Mouse (Mus musculus) brown adipose tissue, adult 24 weeks (tissue): ENCODE results near the gene P2rx3. TPM values are rescaled to one million over a fixed set of nuclear protein-coding genes. Genes with fewer than 3 reads are reported as not detected.

Experiments
- H3K27ac ChIP-seq: fragments of 200-500 bp; replicated peaks from 2 replicates; pipeline ENCODE4 v1.5.1; 2012; ENCODE audit warnings: low read depth, mild to moderate bottlenecking, low read length
- H3K4me1 ChIP-seq: fragments of 200-500 bp; 2 replicates; pipeline ENCODE4 v1.6.1; 2012; ENCODE audit warnings: low read length, mixed read lengths; ENCODE audit not compliant: control insufficient read depth, insufficient read depth, insufficient read length
- H3K4me3 ChIP-seq: fragments of 200-500 bp; 2 replicates; pipeline ENCODE4 v1.5.1; 2012; ENCODE audit warnings: low read depth, mild to moderate bottlenecking, low read length, moderate library complexity; ENCODE audit not compliant: insufficient read depth
- polyA plus RNA-seq: library from polyadenylated mRNA; stranded (reverse); fragments of >200 nt; gene quantifications from 2 replicates; pipeline ENCODE4 v1.2.4, GENCODE M21; 2012; ENCODE audit not compliant: missing spikeins, insufficient read depth, insufficient read length

The P2rx3 gene
- polyA plus RNA-seq, 1 experiment: 2.6 TPM

DNA sequence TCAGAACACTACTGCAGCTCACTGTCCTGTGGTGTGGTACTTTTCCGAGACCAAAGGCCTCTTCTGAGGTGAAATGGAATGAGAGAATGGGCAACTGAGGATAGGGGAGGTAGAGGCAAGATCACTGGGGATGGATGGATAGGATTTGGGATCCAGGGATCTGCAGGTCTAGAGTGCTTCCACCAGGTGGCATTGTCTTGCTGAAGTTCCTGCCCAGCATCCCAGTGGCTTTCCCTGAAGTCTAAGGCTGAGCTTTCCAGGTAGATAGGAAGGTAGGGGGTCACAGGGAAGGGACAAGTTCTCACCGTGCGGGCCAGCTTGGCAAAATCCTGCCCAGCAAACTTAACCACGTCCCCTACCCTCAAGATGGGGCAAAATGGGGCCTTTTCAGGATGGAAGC lies 15.2 kb downstream of the P2rx3 start:
- H3K27ac ChIP-seq: no peak overlapping the region
- H3K4me3 ChIP-seq: no peak overlapping the region
- H3K4me1 ChIP-seq: no peaks in the 10 kb centered on the region

DNA sequence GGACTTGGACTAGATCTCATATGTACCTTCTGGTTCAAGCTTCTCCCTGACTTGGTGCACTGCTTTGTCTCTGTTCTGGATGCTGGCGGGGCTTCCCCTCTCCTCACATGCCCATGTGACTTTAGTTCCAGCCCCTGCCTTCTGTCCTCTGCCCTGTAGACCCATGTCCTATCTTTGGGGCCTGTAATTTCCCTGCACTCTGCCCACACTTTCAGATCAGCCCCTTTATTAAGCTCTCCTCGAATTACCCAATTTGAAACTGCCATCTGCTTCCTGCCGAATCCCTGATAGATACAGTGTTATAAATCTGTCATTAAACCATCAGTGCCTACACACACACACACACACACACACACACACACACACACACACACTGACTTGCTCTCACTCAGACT lies 22.7 kb downstream of the P2rx3 start:
- Histone ChIP-seq H3K27ac (no peak overlapping the region), H3K4me1 (peaks cover 3% of the 10 kb centered on the region), H3K4me3 (no peak overlapping the region)

DNA sequence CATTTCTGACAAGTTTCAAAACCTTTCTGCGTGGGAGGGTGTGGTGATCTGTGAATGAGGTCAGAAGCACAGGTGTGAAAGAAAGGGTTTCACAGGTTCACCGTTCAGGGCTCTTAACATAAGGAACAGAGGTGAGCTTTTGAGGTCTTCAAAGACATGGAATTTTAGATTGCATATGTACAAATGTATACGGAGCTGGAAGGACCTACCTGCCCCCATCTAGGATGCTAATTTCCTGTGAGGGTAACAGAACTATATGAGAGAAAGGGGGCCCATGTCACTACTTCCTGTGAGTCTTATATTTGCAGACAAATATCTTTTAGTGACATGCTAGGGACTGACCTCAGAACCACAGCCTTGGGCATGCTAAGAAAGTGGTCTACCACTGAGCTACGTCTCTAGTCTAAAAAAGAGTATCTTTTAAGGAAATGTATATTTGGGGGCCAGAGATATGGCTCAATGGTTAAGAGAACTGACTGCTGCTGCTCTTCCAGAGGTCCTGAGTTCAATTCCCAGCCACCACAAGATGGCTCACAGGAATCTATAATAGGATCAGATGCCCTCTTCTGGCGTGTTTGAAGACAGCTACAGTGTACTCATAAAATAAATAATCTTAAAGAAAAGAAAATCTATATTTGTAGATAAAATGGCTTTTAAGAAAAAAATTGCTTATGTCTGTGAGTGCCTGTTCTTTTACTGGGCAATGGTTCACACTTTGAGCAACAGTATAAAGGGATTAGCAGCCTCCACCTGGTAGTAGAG lies 23.3 kb downstream of the P2rx3 start:
- Histone ChIP-seq H3K4me1 (peaks cover 3% of the 10 kb centered on the region), H3K27ac (no peak overlapping the region), H3K4me3 (no peak overlapping the region)

DNA sequence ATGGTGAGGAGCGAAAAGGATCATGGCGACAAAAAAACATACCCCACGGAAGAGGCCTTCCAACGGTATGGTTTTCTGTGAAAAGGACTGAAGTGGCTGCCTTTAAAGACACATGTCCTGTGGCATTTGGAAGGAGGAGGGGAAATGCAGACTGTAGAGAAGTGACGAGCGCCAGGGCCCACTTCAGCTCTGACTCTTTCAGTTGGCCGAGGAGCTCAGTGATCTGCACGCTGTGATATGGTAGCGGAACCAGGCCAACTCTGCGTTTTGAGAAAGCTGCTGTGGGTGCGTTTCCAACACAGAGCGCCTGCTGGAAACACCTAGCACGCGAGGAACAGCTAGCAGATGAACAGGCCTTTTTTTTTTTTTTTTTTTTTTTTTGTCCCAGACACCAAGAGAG lies 24.6 kb downstream of the P2rx3 start:
- Histone ChIP-seq H3K4me3 (no peak overlapping the region), H3K4me1 (peaks cover 3% of the 10 kb centered on the region), H3K27ac (no peak overlapping the region)

GRCm38 (mm10) chr2:85011906-85012604 lies 25.2 kb downstream of the P2rx3 start:
- no peak overlapping the region for H3K27ac ChIP-seq
- H3K4me1 ChIP-seq: peaks cover 3% of the 10 kb centered on the region
- no peak overlapping the region for H3K4me3 ChIP-seq

- peaks cover 3% of the 10 kb centered on the region for H3K4me1 ChIP-seq
- H3K27ac ChIP-seq: no peak overlapping the region
- no peak overlapping the region for H3K4me3 ChIP-seq
These were observed 28.1 kb downstream of the P2rx3 start for GRCm38 (mm10) chr2:85009212-85009611.

GRCm38 (mm10) chr2:85007729-85008128 lies 29.5 kb downstream of the P2rx3 start:
- no peak overlapping the region for H3K4me3 ChIP-seq
- H3K27ac ChIP-seq: no peak overlapping the region
- peaks cover 3% of the 10 kb centered on the region for H3K4me1 ChIP-seq

- Histone ChIP-seq H3K27ac (no peak overlapping the region), H3K4me3 (no peak overlapping the region), H3K4me1 (no peaks in the 10 kb centered on the region)
These were observed 30.7 kb downstream of the P2rx3 start for GRCm38 (mm10) chr2:85006600-85006999.

GRCm38 (mm10) chr2:85004341-85004740 lies 32.9 kb downstream of the P2rx3 start:
- Histone ChIP-seq H3K4me1 (peaks cover 11% of the 10 kb centered on the region; the same call in 1 of the 2 replicates), H3K4me3 (no peak overlapping the region), H3K27ac (no peak overlapping the region)

DNA sequence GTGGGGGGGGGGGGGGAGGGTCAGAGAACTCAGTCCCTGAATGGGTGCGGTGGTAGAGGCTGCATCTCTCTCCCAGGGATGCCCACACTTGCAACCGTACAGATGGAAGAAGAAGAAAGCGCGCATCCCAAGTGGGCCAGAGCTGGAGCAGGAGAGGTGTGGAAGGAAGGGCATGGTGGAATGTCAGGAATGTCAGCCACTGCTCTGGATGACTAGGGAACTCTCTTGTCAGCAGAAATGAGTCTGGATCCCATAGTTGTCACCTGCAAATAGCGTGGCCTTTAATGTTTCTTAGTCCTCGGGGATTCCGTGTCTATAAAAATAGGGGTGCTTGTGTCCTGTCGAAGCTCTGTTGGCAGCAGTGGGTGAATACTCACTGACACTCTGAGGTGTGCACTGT lies 34.7 kb downstream of the P2rx3 start:
- Histone ChIP-seq H3K27ac (no peak overlapping the region), H3K4me3 (no peak overlapping the region), H3K4me1 (peaks cover 17% of the 10 kb centered on the region; the same call in 1 of the 2 replicates)

DNA sequence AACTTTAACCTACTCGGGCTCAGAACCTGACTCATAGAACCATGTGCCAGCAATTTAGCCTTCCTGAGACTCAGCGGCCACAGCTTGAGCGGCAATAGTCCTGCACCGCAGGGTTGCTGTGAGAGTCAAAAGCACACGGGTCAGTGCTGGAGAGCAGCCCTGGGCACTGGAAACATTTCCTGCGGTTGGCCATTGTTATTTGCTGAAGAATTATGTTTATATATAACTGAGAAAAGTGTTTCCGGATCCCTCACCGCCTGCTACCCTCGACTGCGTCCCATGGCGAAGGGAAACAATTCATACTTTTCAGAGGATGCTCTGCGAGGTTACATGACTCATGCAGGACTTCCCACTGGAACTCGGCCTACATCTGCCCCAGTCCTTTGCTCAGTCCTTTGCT lies 35.8 kb downstream of the P2rx3 start:
- H3K4me1 ChIP-seq: peaks cover 17% of the 10 kb centered on the region; the same call in 1 of the 2 replicates
- no peak overlapping the region for H3K4me3 ChIP-seq
- peak overlapping the region; percentile 72 for H3K27ac ChIP-seq

DNA sequence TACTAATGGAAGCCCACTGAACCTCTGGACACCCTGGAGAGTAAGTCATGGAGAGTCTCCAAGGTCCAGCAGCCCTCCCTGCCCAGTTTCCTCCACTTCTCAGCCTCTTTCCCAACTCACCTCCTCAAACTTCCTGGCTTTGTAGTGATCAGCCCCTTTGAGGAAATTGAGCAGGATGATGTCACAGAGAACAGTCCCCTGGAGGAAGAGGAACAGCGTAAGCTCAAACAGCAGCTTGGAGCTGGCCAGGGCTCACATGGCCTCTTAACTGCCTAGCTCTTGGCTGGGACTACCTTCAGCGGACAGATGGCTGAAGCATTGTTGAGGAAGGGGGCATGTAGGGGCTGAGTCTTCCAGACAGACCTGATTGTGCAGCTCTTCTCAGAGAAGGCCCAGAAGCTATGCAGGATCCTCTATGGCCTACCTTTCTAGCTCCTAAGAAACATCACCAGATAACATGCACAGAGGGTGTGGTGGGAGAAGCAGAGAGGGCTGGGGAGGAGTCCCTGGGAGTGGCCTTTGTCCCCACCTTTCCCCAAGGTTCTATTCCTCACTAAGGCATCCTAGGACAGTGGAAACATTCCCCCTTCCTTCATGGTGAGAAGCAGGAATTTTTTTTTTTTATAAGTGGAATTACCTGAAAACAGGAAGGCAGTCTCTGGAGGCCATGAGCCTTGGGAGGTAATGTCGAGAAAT lies 37.6 kb downstream of the P2rx3 start:
- H3K27ac ChIP-seq: peak overlapping the region; percentile 86
- peaks cover 17% of the 10 kb centered on the region; the same call in 1 of the 2 replicates for H3K4me1 ChIP-seq
- H3K4me3 ChIP-seq: no peak overlapping the region

DNA sequence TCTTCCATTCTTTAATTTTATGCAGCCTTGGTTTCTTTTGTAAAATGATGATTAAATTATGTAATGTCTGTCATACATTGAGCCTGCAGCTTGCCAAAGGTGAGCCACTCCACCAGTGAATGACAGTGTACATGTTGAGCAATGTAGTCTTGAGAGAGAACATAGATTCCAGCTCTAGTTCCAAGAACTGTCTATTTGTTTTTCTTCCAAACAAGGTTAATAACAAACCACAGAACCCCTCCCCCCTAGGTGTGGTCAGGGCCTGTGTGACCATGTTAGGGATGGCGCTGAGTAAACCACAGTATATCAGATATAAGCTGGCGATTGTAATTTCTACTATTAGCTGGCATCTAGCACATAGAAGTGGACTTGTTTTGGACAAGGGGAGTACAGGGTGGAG lies 40.9 kb downstream of the P2rx3 start:
- H3K27ac ChIP-seq: no peak overlapping the region
- no peak overlapping the region for H3K4me3 ChIP-seq
- peaks cover 17% of the 10 kb centered on the region; the same call in 1 of the 2 replicates for H3K4me1 ChIP-seq

GRCm38 (mm10) chr2:84987930-84988329 lies 49.3 kb downstream of the P2rx3 start, which contains the start of gene Prg3:
Prg3 (plus strand) TSS chr2:84988215.
- H3K27ac ChIP-seq: no peak within 1 kb of the TSS
- H3K4me3 ChIP-seq: no peak within 1 kb of the TSS

GRCm38 (mm10) chr2:84980188-84980587 lies 57.1 kb downstream of the P2rx3 start, which contains the start of gene Prg2:
Prg2 (plus strand) TSS chr2:84980461.
- Histone ChIP-seq H3K27ac (no peak within 1 kb of the TSS), H3K4me1 (no peaks in the 10 kb centered on the region), H3K4me3 (no peak within 1 kb of the TSS)

More at GRCm38 (mm10) chr2:84987930-84988329, 49.3 kb downstream of the P2rx3 start, which contains the start of gene Prg3:
- no peaks in the 10 kb centered on the region for H3K4me1 ChIP-seq
